Mouse (Mus musculus) kidney, postnatal 25 days (tissue): ENCODE measurements at regions not wholly inside any gene's neighbourhood (a gene's known extent, or its start where the extent isn't known, plus 50 kb on each side); places are given as distances from the start of the nearest gene placed in this dataset.

ENCODE experiments used
- DNase-seq, 2 experiments: peaks; one replicate each; pipeline ENCODE4 v3.0.0; 2021; ENCODE audit warnings: mixed read lengths in 2 of 2

DNA sequence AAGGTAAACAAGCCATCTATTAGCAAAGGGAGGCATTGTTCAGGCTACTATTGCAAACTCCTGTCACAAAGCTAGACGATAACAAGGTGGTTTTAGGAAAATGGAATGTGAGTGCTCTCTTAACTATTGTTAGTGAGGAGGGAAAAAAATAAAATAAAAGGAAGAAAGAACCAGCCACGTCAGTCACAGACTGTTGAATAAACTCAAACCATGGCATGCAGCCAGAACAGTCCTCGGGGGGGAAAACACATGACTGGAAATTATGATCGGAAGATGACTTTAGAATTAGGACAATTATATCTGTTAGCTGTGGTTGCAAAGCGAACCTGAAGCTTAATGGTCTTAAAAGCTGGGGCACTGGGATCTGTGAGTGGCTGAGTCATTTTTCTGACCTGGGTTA lies 524.1 kb downstream of the Tbc1d22a start:
- DNase-seq = no peak

DNA sequence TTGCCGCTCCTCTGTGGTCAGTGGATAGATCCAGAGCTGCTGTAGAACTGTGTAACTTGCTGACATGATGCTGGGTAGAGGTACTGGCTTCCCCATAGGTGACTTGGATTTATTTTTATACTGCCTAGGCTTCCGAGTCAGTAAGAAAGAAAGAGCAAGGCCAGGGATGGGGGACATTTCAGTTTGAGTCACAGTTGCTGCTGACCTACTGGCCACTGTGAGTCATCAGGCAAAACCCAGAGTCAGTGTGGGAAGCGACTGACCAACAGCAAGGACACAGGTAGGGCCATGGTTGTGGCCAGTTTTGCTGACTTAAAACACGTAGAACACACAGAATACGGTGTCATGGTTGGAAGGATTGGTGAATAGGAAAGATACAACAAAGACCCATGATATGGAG lies 524.5 kb downstream of the Tbc1d22a start:
- no peak for DNase-seq

DNA sequence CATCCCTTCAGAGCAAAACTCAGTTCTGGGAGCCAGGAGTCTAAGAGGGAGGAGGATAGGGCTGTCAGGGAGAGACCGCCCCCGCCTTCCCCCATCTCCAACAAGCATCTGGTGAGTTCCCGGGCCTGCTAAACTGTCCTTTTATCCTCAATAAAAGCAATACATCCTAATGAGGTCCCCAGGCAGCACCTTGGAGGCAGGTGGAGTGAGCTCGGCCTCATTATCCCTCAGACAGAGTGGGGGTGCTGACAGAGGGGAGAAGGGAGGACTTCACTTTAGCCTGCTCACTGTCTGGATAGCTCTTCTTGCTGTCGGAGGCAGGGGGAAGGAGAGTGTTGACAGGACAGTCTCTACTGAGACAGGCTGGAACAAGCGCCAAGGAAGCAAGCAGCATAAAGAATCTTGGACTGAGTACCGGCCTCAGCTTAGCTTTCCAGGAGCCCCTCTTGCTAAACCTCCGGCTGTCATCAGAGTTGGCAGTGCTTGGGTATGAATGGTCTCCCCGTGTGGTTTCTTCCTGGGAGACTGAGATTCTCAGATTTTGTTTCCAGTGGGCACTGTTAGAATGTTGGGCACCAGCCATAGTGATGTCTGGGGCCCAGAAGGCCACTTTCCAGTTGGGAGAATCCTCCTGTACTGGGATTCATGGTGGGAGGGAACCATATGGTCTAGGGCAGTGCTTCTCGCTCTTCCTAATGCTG lies 537.3 kb downstream of the Tbc1d22a start:
- DNase-seq = no peak

DNA sequence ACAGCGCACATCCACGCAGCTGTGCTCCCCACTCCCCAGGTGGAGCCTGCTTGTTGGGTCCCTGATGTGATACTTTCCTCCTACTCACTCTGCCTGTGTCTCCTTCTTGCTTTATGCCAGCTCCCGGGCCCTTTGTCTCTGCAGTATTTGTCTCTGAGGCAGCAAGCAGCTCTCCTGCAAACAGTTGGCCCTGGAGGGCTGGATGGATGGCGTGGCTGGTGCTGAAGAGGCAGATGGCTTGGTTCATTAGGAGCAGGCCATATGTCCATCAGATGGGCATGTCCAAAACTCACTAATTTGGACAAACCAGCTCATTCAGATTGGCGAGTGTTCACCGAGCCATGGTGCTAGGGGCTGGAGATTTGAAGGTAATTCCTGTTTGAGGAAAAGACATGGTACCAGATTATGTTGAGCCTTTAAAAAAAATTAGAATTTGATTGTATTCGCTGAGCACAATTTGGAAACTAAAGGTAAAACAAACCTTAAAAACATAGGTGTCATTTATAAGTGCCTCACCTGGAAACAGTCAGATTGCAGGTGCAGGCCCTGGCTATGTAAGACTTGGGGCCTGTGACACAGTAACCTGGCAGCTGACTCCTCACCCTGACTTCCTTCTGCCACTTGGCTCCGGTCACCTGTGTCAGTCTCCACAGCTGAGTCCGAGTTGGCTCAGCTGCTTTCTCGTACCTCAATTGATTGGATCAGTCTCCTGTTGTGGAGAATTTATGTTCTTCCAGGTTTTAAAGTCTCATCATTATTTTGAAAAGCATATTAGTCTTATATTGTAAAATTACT lies 549.5 kb downstream of the Tbc1d22a start:
- DNase-seq = no peak

DNA sequence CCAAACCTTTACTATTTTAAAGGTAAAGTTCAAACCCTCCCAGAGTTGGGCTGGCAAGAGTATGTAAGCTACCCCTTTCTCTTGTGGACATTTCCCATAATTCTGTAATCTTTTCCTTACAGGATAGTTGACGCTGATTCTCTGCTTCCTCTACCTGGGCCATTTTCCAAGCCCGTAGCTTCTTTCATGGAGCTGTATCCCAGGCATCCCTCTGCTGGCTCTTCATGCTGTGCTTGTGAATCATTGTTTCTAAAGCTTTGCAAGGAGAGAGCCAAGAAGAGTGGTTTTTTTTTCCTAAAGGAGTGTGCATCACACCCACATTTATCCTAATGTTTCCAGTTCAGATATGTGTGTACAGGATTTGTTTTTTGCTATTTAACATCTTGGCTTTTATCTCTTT lies 553.4 kb downstream of the Tbc1d22a start:
- DNase-seq = no peak

DNA sequence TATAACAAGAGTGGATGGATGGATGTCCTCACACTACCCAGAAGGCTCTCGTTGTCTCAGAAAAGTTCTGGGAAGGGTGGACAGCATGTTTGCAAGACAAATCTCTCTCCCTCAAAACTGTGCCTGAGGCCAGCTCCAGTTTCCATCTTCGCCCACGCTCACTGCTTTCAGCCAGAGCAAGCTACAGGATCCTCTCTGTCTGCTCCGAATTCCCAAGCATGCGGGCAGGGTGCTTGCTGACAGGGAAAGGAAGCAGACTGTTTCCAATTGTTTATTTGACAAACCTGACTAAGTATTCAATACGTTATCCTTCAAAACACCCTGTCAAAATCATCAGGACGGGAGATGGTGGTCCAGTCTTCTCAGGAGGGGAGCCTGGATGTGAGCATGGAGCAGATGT lies 558.8 kb downstream of the Tbc1d22a start:
- DNase-seq = no peak

DNA sequence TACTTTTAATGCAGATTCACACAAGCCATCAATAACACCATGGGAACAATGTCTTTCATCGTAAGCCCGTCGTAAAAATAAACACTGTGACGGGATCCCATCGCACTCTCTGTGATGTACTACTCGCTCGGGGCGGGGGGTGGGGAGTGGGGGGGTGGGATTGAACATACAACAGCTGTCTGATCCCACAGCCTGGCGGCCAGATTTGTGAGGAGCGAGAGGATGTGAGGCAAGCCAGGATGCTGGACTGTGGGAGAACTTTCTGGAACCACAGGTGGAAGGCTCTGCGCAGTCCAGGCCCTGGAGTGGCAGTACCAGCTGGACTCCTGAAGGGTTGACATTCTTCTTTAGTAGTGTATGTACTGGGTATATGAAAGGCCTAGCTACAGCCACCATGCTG lies 563.7 kb downstream of the Tbc1d22a start:
- DNase-seq = peak in 1 of 2 experiments; percentile 13

DNA sequence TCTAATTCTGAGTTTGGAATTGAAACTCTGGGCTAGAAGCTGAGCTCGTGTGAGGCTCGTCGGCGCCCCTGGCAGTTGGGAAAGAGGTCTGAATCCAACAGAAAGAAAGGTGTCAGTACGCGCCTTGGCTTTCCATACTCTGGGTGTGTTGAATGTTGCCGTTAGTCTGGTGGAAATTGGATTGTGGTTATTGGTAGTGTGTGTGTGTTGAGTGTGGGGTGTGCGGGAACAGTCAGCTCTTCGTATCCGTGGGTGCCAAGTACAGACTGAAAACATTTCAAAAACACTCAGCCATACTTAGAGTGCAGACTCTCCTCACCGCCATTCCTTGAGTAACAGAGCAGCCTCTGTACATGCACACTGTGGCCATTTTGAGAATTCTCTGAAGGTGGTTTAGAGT lies 566.9 kb downstream of the Tbc1d22a start:
- DNase-seq = no peak

DNA sequence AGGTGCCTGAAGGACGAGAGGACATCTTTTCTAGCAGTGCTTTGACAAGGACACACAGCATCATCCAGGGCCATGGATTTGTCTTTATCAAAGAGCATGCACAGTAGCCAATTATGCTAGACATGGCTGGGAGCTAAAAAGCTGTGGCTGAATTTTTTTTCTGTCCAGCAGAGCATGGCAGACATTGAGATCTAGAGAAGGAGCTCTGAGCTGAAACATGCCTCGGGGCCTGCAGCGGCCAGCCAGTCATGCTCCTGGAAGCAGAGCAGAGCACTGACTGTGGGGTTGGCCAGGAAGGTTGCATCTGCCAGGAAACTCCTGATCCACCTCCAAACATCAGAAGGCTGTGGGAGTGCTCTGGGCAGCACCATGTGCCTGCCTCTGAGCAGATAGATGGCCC lies 580.5 kb downstream of the Tbc1d22a start:
- no peak for DNase-seq

DNA sequence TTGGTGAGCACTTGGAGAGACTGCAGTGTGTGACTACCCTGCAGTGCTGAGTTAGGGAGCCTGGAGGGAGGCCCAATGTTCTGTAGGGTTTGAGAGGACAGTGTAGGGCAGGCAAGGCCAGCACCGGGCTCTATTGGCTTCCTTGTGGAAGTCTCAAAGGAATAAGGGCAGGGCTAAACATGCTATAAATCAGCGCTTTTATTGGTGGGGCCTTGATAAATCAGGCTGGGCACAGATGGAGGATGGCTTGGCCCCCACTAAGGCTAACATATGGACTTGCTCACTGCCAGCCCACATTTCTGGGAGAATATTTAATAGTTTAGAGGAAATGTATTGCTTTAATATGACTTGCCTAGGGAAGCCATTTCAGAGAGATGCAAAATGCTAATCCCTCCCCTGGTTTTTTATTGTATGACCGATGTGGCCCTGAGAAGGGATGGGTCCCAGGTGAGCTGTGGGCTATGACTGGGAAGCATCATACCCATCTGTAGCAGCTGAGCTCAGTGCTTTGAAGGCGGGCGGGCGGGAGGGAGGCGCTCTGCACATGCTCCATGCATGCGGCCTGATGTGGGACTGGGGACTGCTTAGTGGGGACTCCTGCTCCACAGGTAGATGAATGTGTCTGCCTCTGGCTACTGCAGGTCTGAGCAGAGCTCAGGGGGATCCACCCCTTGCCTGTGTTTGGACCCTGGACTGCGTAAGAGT lies 584.4 kb downstream of the Tbc1d22a start:
- no peak for DNase-seq

DNA sequence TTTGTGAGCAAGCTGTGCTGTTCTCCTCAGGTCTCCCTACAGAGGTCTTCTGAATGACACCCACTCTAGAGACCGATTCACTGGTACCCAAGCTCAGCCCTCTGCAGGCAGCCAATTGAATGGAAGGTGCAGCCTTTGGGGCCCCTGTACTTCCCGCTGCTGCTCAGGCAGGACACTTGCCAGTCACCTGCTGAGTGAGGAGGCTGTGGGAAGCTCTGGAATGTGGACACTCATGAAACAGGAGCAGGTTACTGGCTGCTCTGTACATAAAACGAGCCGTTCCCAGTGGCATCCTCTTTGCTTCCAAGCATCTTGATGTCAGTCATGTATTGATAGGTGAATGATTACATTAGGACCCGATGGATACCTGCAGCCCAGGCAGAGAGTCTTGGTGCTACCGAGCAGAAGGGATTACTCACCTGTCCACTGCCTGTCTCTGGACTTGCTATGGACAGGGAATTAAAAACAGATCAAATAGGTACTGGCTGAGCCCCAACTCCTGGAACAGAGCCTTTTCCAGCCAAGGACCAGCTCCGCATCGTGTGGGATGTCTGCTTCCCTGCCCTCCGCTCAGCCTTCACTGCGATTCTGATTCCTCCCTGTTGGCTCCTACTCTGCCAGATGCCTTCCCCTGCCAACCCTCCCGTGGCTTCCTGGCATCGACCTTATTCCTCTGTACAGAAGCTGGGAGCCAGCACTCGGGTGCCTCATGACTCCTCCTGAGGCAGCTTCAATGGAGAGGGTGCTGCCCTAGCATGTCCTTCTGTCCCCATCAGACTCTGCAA lies 593.2 kb downstream of the Tbc1d22a start:
- DNase-seq = no peak

DNA sequence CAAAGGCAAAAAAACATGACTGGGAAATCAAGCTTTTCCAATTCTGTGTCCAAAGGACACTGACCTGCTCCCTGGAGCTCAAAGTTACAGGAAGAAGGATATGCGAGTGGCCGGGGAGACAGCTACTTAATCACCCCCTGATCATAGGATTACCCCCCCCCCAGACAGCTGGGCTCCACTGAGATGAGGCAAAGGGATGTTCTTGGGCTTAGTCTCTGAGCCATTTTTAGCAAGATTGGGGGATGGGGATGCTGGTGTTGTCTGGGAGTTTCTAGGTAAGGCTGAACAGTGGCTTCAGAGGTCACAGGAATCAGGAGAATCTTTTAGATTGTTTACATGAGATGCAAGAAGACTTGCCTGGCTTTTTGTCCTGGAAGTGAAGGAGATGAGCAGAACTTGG lies 597.6 kb downstream of the Tbc1d22a start:
- no peak for DNase-seq

DNA sequence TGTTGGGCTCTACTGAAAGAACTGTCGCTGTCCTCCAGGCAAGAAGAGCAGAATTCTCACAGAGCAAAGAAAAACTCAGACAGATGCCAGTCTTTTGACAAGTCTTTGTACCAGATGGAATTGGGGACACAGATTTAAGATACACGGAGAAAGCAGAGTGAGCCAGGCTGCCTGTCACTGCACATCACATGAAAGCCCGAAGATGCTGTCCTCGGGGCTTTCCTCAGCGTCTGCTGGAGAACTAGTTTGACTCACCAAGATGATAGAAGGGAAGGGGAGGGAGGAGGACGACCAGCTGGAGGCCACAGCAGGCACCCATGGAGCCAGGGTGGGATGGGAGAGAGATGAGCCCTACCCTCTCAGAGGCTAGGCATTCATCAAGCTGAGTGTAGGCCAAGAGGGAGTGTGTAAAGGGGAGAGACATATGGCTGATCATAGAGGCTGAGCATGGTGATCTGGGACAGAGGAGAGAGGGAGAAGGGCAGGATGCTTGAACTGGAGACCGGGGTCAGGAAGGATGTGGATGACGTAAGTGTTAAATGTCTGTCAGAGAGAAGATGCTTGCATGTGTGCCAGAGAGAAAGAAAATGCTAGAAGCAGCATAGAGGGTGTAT lies 600.7 kb downstream of the Tbc1d22a start:
- DNase-seq = no peak

DNA sequence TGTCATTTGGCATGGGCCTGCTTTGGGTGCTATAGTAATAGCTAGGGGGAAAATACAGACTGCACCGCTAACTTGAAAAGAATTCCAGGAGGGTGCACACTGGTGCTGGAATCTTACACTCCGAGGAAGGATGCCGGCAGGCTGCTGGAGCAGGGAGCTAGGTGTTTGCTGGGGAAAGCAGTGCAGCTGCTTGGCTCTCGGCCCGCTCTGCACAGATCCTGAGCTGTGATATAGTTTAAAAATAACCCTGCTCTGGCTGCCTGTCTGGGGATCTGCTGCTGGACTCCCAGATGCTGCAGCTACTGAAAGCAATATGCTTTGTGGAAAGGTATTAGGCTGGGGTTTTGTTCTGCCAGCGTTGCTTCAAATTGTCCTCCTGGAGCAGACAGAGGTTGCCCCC lies 621.7 kb downstream of the Tbc1d22a start:
- no peak for DNase-seq

DNA sequence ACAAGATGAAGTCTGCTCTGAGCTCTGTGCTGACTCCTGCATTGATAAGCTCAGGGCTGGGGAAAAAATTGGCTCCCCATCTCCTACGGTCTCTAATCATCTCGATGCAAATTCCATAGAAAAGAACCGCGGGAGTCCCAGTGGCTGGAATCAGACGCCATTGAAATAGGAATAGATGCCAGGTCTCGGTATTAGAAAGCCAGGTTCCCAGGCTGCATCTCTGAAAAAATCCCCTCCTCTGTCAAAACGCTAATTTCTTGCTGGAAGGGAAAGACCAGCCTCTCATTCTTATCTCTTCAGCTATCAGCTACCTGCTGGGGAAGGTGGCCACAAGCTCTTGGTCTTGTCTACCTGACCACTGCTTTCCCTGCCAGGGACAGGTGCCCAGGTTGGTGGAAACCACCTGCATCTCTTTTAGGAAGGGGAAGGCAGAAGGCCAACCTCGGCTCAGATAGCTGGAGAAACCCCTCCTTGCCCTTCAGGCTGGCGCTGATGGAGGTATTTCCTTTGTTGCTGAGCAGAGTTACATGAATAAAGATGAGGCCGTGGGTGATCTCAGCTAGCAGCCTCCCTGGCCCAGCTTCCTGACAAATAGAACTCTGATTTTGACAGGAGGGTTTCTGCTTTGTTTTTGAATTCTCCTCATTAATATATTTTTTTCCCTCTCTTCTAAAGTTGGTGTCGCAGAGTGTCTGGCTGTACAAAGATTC lies 638.1 kb downstream of the Tbc1d22a start:
- no peak for DNase-seq

DNA sequence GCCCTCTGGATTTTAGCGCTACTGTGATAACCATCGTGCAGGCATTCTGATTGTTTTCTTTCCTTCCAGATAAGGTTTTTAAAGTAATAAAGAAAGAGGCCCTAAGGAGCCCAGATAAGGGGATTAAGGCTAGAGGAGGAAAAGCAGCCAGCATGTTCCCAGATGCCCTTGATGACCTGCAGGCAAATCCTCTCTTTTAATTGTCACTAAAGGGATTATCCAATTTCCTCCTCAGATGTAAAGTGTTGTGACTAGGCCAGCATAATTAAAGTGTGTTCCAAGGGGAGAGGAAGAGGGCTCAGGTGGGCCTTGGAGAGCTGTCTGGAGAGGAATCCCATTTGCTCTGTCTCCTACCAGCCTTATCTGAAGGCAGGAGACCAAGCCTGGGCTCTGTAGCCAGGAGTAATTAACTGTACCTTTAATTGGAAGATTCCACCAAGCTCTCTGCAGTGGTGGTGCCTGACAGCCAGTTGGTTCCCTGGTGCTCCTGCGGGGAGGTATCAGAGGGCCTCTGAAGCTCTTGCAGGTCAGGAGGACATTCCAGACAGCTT lies 644.2 kb downstream of the Tbc1d22a start:
- DNase-seq = no peak

DNA sequence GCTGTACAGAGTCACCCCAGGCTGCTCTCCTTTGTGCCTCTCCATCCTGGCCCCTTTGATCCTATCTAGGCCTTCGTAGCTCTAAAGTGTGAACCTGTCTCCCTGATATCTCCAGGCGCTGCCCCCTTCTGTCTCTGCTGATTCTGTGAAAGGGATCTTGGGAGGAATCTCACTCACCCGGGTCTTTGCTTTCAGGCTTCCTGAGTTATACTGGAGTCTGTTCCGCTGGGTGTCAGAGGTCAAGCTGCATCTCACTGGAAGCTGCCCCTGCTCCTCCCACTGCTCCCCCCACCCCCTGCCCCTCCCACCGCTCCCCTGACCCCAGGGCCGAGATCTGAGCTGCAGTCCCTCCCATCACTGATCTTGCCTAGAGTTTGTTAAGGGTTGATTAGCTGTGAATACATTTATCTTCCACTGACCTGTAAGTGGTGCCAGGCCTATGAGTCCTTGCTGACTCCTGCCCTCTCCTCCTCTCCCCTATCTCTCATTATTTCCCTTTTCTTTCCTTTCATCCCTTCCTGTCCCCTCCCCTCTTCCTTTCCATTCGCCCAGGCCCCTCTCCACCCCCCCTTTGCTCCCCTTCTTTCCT lies 661.6 kb downstream of the Tbc1d22a start:
- DNase-seq = no peak

DNA sequence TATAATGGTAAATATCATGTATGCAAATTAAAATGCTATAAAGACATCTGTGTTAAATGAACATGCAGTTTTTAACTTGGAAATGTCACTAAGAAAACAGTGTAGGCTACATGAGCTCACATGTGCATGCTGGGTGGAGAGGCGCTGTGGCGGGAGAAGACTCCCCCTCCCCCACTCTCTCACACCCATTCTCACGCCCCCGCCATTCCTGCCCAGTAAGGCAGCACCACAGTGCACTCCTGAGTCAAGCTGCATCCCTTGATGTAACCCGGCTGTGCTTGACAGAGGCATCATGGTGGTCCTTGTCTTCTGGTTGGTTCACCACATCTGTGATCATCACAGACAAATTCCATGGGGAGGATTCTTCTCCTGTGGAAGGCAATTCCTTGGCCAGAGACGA lies 647.1 kb upstream of the Fam19a5 start:
- no peak for DNase-seq

DNA sequence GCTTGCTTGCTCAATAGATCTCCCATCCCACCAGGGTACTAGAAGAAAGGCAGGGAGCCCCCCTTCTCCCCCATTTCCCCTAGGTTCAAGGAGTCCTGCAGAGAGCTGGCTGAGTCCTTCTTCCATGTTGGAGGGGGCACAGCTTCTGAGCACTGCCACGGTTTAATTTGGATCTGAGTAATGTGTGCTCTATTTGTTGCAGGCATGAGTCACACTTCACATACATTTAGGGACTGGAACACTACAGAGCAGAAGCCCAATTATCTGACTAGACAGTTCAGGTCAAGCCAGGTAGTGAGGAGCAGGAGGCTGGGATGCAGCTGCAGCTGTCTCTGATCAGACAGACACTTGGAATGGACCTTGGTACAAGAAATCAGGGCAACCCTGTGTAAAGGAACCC lies 644.1 kb upstream of the Fam19a5 start:
- no peak for DNase-seq

DNA sequence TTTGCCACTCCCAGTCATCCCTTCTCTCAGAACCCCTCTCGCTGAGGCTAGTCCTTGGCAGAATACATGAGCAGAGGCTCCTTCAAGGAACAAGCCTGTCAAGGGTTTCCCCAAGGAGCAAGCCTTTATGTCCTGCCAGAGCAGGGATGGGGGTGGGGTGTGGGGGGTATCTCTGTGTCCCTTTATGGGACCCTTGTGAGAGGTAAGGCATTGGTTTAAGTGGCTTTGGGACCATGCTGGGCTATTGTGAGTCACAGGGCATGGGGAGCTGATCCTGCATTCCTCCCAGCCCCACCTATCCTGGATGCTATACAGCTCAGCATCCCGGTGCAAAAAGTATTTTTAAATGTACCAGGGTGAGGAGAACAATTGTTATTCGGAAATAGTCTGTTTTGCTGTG lies 641.1 kb upstream of the Fam19a5 start:
- DNase-seq = no peak

DNA sequence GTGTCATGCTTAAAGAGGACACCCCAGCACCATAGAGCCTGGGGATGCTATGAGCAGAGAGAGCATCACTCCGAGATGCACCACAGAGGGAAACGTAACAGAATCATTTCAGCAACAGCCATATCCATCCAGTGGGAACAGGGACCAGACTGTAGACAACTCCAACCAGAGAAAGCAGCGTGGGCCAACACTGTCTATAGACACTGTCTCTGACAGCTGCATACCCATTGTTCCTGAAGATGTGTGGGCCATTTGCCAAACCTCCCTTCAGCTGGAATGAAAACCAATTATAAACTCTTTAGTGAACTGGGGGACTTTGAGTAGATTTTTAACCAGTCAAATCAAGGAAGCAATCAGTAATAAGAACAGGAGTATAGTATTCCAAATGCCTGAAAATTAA lies 630.8 kb upstream of the Fam19a5 start:
- DNase-seq = no peak
